Mouse (Mus musculus) heart, postnatal 0 days (tissue): Measurements from ENCODE around the gene Cntn1. TPM values are rescaled to one million over a fixed set of nuclear protein-coding genes. Genes with fewer than 3 reads are reported as not detected.

Experiments used
- ATAC-seq: fragments of 200-750 bp; cut with Nextera tagmentation; 2 replicates; pipeline ENCODE4 v1.8.0; 2017; ENCODE audit warnings: low read depth, moderate number of reproducible peaks, moderate library complexity; ENCODE audit not compliant: insufficient read depth
- DNase-seq: peaks from one replicate; pipeline ENCODE4 v3.0.0-alpha.2; 2016; ENCODE audit warnings: low spot score
- H3K27ac ChIP-seq: fragments of 300-500 bp; sonication (generic); 2 replicates; pipeline ENCODE4 v1.5.1; 2014; ENCODE audit warnings: low read depth, mild to moderate bottlenecking
- H3K27me3 ChIP-seq: fragments of 300-500 bp; sonication (generic); 2 replicates; pipeline ENCODE4 v1.6.1; 2014; ENCODE audit warnings: low read length, mixed read lengths; ENCODE audit not compliant: control insufficient read depth, insufficient read depth
- H3K36me3 ChIP-seq: fragments of 300-500 bp; sonication (generic); replicated peaks from 2 replicates; pipeline ENCODE4 v1.6.1; 2014; ENCODE audit warnings: low read length, mixed read lengths; ENCODE audit not compliant: control insufficient read depth, insufficient read depth
- H3K4me1 ChIP-seq: fragments of 300-500 bp; sonication (generic); 2 replicates; pipeline ENCODE4 v1.6.1; 2014; ENCODE audit warnings: antibody characterized with exemption; ENCODE audit not compliant: control insufficient read depth, insufficient read depth
- H3K4me2 ChIP-seq: fragments of 300-500 bp; sonication (generic); 2 replicates; pipeline ENCODE4 v1.6.1; 2014; ENCODE audit warnings: low read depth, mild to moderate bottlenecking, low read length, moderate library complexity
- H3K4me3 ChIP-seq: fragments of 300-500 bp; sonication (generic); 2 replicates; pipeline ENCODE4 v1.5.1; 2014; ENCODE audit warnings: low read depth, low read length
- H3K9ac ChIP-seq: fragments of 300-500 bp; sonication (generic); replicated peaks from 2 replicates; pipeline ENCODE4 v1.6.1; 2014; ENCODE audit warnings: low read depth, low read length, mixed read lengths
- H3K9me3 ChIP-seq: fragments of 300-500 bp; sonication (generic); replicated peaks from 2 replicates; pipeline ENCODE4 v1.6.1; 2016; ENCODE audit warnings: low read length; ENCODE audit not compliant: control insufficient read depth
- CTCF ChIP-seq: IDR thresholded peaks from 2 replicates; pipeline ENCODE4 v1.5.1; 2016; ENCODE audit warnings: antibody characterized with exemption, control low read depth, low read depth
- EP300 ChIP-seq: IDR thresholded peaks from 2 replicates; pipeline ENCODE4 v1.6.1; 2016; ENCODE audit warnings: antibody characterized with exemption, low read depth
- WGBS: fragments of 180-500 bp; shearing (Covaris S2); extraction: QIAGEN DNeasy Blood & Tissue Kit; methylation state at CpG from one replicate; pipeline ENCODE4 v1.1.7; 2014; 5-methylcytosine and 5-hydroxymethylcytosine counted together
- polyA plus RNA-seq: library from polyadenylated mRNA; unstranded; fragments of >200 nt; fragmentation: Nextera tagmentation; extraction: Ambion mirVana; gene quantifications from 2 replicates; pipeline ENCODE4 v1.2.1, GENCODE M21; 2015
- total RNA-seq: library from RNA; depleted of rRNA; stranded (reverse); fragments of >200 nt; gene quantifications from 2 replicates; pipeline ENCODE4 v1.2.3, GENCODE M21; 2014; ENCODE audit warnings: low replicate concordance

Cntn1 gene
- total and polyA plus RNA-seq, 2 experiments from 2014 or later = 0.04 to 0.08 TPM

DNA sequence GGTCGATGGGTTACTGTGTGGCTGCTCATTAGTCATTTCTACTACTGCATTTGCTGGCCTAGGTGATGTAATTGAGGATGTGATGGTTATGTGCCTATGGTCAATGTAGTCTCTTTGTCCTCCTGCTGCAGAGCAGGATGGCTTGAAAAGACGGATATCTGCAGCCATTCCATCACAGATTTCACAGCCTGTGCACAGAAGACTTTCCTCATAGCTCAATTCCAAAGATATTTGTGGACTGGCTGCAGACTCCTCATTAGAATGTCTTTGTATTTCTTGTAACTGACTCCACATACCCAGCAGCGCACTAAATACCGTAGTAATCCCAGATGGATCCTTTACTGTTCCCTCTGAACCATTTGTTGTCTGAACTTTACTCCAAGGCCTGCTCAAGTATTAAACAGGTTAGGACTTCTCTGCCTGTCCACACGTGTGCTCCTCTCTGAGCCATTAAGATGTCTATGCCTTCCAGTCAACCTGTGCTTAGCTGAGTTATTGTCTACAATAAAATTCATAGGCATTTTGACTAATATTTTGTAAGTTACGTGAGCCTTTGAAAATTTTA lies 220.9 kb downstream of the Cntn1 start:
- 80% methylated on average over 6 of the region's 6 CpGs for WGBS
- no peak overlapping the region for H3K4me2 ChIP-seq
- no peak overlapping the region for H3K4me3 ChIP-seq
- TF ChIP-seq CTCF = no peak
- no peaks in the 10 kb centered on the region for H3K27me3 ChIP-seq
- DNase-seq (no peak), ATAC-seq (no peak)
- H3K9me3 ChIP-seq = no peaks in the 10 kb centered on the region
- no peak overlapping the region for H3K9ac ChIP-seq
- no peak overlapping the region for H3K27ac ChIP-seq
- no peaks in the 10 kb centered on the region for H3K36me3 ChIP-seq
- H3K4me1 ChIP-seq = no peaks in the 10 kb centered on the region

DNA sequence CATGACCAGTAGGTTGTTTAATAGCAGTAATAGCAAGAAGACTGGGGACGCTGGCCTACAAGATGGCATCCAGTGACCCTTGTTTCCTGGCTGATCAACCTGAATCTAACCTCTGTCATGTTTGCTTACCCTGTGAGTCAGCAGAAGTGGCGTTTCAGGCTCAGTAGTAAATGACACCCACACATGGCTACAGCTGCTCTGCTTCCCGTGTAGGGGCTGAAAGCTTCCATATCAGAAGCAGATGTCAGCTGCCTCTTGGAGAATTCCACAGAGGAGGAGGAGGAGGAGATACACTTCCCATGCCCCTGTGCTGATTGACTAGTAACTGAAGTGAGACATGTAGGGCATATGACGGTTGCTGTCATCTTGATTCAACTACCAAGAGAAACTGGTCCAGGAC lies 225.9 kb downstream of the Cntn1 start:
- DNase-seq (no peak), ATAC-seq (no peak)
- 17% methylated on average over 4 of the region's 4 CpGs for WGBS
- no peak overlapping the region for H3K27ac ChIP-seq
- H3K27me3 ChIP-seq = no peaks in the 10 kb centered on the region
- no peaks in the 10 kb centered on the region for H3K36me3 ChIP-seq
- no peaks in the 10 kb centered on the region for H3K4me1 ChIP-seq
- no peak overlapping the region for H3K4me2 ChIP-seq
- TF ChIP-seq CTCF (no peak), EP300 (no peak)
- no peak overlapping the region for H3K4me3 ChIP-seq
- no peak overlapping the region for H3K9ac ChIP-seq
- no peaks in the 10 kb centered on the region for H3K9me3 ChIP-seq

DNA sequence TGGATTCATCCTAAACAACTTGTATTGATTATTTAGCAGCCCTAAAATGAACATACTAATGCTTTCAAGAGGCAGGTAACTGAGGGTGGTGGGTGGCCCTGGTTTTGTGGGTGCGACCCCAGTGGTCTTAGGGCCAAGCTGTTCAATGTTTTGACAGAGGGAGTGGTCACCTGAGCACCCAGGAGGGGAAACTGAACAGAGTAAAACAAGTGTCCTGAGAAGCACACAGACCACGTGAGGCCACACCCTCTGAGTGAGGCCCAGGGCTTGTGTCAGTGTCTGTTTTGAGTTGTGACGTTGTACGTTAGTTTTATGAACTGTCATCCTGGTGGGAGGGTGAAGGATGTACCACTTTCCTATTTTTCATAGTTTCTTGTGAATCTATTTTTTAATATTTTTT lies 227.0 kb downstream of the Cntn1 start:
- no peak for DNase-seq
- no peaks in the 10 kb centered on the region for H3K36me3 ChIP-seq
- no peak overlapping the region for H3K4me3 ChIP-seq
- ATAC-seq = no peak
- 77% methylated on average over 4 of the region's 4 CpGs for WGBS
- no peak overlapping the region for H3K9ac ChIP-seq
- TF ChIP-seq EP300 (no peak), CTCF (no peak)
- H3K27me3 ChIP-seq = no peaks in the 10 kb centered on the region
- H3K4me1 ChIP-seq = no peaks in the 10 kb centered on the region
- H3K27ac ChIP-seq = no peak overlapping the region
- H3K4me2 ChIP-seq = no peak overlapping the region
- no peaks in the 10 kb centered on the region for H3K9me3 ChIP-seq

DNA sequence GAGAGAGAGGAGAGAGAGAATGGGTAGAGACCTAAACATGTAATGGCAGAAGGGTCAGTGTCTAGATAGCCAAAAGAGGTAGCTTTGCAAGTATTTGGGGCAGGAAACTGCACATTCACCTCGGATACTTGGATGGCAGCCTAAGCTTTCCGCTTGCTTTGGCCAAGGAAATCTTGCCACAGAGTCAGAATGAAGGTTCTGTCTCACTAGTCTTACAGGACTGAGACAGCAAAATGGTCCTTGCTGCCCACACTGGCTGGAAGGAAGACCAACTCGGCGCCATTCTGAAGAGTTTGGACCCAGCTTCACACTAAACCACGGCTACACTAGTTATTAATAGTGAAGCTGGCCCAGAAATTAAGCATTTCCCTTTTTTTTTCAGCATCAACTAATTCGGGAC lies 230.0 kb downstream of the Cntn1 start:
- DNase-seq (no peak), ATAC-seq (no peak)
- Histone ChIP-seq H3K36me3 (no peaks in the 10 kb centered on the region), H3K4me2 (no peak overlapping the region), H3K9me3 (no peaks in the 10 kb centered on the region), H3K27ac (no peak overlapping the region), H3K27me3 (no peaks in the 10 kb centered on the region), H3K4me1 (no peaks in the 10 kb centered on the region), H3K9ac (no peak overlapping the region), H3K4me3 (no peak overlapping the region)
- WGBS = 69% methylated on average over 6 of the region's 6 CpGs
- no peak for TF ChIP-seq EP300
- TF ChIP-seq CTCF = no peak

DNA sequence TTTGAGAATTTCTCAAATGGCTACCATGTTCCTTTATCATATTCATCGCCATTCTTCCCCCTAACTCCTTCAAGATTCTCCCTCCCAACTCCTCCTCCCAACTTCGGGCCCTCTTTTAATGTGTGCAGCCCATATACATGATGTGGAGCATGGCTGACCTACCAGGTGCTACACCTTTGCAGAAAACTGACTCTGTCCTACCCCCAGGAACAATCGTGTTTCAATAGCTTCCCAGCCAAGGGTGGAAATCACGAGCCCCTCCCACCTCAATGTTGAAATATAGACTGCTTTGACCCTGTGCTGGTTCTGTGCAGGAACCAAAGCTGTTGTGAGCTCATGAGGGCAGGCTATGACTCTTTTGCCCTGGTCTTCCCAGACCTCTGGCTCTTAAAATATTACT lies 236.7 kb downstream of the Cntn1 start:
- H3K4me3 ChIP-seq = no peak overlapping the region
- H3K4me2 ChIP-seq = no peak overlapping the region
- H3K36me3 ChIP-seq = no peaks in the 10 kb centered on the region
- H3K27me3 ChIP-seq = no peaks in the 10 kb centered on the region
- H3K4me1 ChIP-seq = no peaks in the 10 kb centered on the region
- no peak overlapping the region for H3K27ac ChIP-seq
- no peak for DNase-seq
- H3K9ac ChIP-seq = no peak overlapping the region
- 71% methylated on average over 4 of the region's 4 CpGs for WGBS
- no peak for ATAC-seq
- H3K9me3 ChIP-seq = no peaks in the 10 kb centered on the region
- TF ChIP-seq CTCF (no peak), EP300 (no peak)

DNA sequence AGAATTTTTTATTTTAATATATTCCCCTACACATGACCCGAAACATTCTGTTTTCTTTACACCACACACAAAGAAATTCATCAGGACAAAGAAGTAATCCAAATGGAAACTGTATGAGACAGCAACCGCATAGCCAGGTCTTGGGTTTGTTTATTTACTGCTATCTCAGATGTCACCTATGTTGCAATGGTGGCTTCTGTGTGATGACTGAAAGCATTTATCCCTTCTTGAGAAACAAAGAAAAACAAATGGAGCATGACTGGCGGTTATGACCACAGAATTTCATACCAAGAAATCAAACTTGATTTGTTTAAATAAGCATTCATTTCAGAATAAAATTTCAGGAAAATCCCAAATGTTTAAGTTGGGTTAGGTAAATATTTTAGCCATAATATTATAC lies 245.5 kb downstream of the Cntn1 start:
- Histone ChIP-seq H3K9ac (no peak overlapping the region), H3K4me1 (no peaks in the 10 kb centered on the region), H3K4me3 (no peak overlapping the region), H3K9me3 (no peaks in the 10 kb centered on the region), H3K27me3 (no peaks in the 10 kb centered on the region), H3K36me3 (no peaks in the 10 kb centered on the region), H3K27ac (no peak overlapping the region), H3K4me2 (no peak overlapping the region)
- DNase-seq (no peak), ATAC-seq (no peak)
- WGBS = 82% methylated on average over 3 of the region's 3 CpGs
- TF ChIP-seq CTCF (no peak), EP300 (no peak)
